Mouse (Mus musculus) liver, embryonic 11.5 days (tissue): ENCODE results near the gene Tnik. TPM values are rescaled to one million over a fixed set of nuclear protein-coding genes. Genes with fewer than 3 reads are reported as not detected.

ENCODE experiments used
- ATAC-seq: fragments of 200-750 bp; cut with Nextera tagmentation; replicated peaks from 2 replicates; pipeline ENCODE4 v1.8.0; 2017; ENCODE audit warnings: moderate number of reproducible peaks, mild to moderate bottlenecking, moderate TSS enrichment, moderate library complexity; ENCODE audit not compliant: low FRiP score
- DNase-seq: peaks from one replicate; pipeline ENCODE4 v3.0.0-alpha.2; 2017; ENCODE audit warnings: low spot score
- H3K27ac ChIP-seq: fragments of 300-500 bp; sonication (generic); 2 replicates; pipeline ENCODE4 v1.5.1; 2014; ENCODE audit warnings: mild to moderate bottlenecking, low read depth, low read length, control low read depth
- H3K27me3 ChIP-seq: fragments of 300-500 bp; sonication (generic); replicated peaks from 2 replicates; pipeline ENCODE4 v1.6.1; 2014; ENCODE audit warnings: low read length, mixed read lengths; ENCODE audit not compliant: control insufficient read depth, insufficient read depth
- H3K36me3 ChIP-seq: fragments of 300-500 bp; sonication (generic); 2 replicates; pipeline ENCODE4 v1.6.1; 2014; ENCODE audit warnings: mild to moderate bottlenecking, low read length, moderate library complexity, mixed read lengths; ENCODE audit not compliant: control insufficient read depth, insufficient read depth
- H3K4me1 ChIP-seq: fragments of 300-500 bp; sonication (generic); replicated peaks from 2 replicates; pipeline ENCODE4 v1.6.1; 2014; ENCODE audit warnings: low read length, mixed read lengths; ENCODE audit not compliant: control insufficient read depth, insufficient read depth
- H3K4me2 ChIP-seq: fragments of 300-500 bp; sonication (generic); 2 replicates; pipeline ENCODE4 v1.6.1; 2014; ENCODE audit warnings: mild to moderate bottlenecking, control low read depth, moderate library complexity
- H3K4me3 ChIP-seq: fragments of 300-500 bp; sonication (generic); 2 replicates; pipeline ENCODE4 v1.5.1; 2014; ENCODE audit warnings: low read depth, low read length, control low read depth
- H3K9ac ChIP-seq: fragments of 300-500 bp; sonication (generic); 2 replicates; pipeline ENCODE4 v1.6.1; 2014; ENCODE audit warnings: low read depth, low read length, control low read depth
- H3K9me3 ChIP-seq: fragments of 300-500 bp; sonication (generic); 2 replicates; pipeline ENCODE4 v1.6.1; 2016; ENCODE audit warnings: low read length, inconsistent platforms, mixed read lengths; ENCODE audit not compliant: control insufficient read depth
- WGBS: fragments of 180-500 bp; shearing (Covaris S2); extraction: QIAGEN DNeasy Blood & Tissue Kit; methylation state at CpG from one replicate; pipeline ENCODE4 v1.1.7; 2014; 5-methylcytosine and 5-hydroxymethylcytosine counted together
- polyA plus RNA-seq: library from polyadenylated mRNA; unstranded; fragments of >200 nt; fragmentation: Nextera tagmentation; extraction: Ambion mirVana; gene quantifications from 2 replicates; pipeline ENCODE4 v1.2.1, GENCODE M21; 2014

The Tnik gene
- polyA plus RNA-seq, 1 experiment from 2014 or later = 11.8 TPM

DNA sequence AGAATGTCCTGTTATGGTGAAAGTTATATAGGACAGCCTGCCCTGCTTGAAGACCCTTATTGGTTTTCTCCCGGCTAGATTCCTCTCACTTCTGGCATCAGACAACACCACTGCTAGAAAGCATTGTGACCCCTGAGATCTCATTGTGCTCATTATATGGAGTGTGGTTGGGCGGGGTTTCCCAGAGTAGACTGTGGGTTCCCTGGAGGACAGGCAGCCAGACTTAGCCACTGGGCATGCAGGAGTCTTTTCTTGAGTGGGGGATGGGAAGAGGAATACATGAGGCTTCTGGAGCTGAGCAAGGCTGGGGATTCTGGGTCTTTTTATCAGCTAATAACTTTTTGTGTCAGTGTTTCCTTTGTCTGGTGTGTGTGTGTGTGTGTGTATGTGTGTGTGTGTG lies 153.0 kb downstream of the Tnik start:
- DNase-seq = no peak
- no peaks in the 10 kb centered on the region for H3K36me3 ChIP-seq
- H3K9ac ChIP-seq = no peak overlapping the region
- no peak overlapping the region for H3K27ac ChIP-seq
- 68% methylated on average over 2 of the region's 2 CpGs for WGBS
- 0 out of 2 replicates have a peak, but pooled peaks cover 3% of the 10 kb centered on the region for H3K4me1 ChIP-seq
- no peaks in the 10 kb centered on the region for H3K9me3 ChIP-seq
- H3K27me3 ChIP-seq = no peaks in the 10 kb centered on the region
- no peak for ATAC-seq
- no peak overlapping the region for H3K4me3 ChIP-seq
- H3K4me2 ChIP-seq = no peak overlapping the region

DNA sequence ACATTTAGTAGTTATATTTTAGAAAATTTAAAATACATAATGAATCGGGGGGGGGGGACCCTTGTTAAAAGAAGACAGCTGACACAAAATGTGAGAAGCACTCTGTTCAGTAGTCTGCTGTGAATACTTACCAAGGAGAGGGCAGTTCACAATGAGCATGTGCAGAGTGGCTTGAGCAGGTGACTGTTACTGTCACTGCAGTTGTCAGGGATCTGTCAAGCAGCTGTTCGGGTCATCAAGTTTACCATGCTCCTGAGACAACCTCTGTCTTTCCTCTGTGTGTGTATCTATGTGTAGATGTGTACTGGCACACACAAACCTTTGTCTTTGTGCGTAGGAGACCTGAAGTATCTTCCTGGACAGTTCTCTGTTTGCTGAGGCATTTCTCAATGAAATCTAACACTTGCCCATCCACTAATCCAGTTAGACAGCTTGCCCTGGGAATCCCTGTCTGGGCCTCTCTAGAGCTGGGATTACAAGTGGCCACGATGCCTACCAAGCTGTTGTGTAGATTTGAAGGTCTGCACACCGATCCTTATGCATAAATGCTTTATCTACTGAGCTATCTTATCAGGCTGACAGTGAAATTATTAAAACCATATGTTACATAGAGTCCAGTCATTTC lies 154.2 kb downstream of the Tnik start:
- H3K4me2 ChIP-seq = no peak overlapping the region
- WGBS = 78% methylated on average over 5 of the region's 5 CpGs
- no peaks in the 10 kb centered on the region for H3K36me3 ChIP-seq
- H3K27ac ChIP-seq = no peak overlapping the region
- ATAC-seq = no peak
- no peaks in the 10 kb centered on the region for H3K27me3 ChIP-seq
- no peak overlapping the region for H3K4me3 ChIP-seq
- no peaks in the 10 kb centered on the region for H3K9me3 ChIP-seq
- no peak overlapping the region for H3K9ac ChIP-seq
- DNase-seq = no peak
- H3K4me1 ChIP-seq = 0 out of 2 replicates have a peak, but pooled peaks cover 3% of the 10 kb centered on the region

DNA sequence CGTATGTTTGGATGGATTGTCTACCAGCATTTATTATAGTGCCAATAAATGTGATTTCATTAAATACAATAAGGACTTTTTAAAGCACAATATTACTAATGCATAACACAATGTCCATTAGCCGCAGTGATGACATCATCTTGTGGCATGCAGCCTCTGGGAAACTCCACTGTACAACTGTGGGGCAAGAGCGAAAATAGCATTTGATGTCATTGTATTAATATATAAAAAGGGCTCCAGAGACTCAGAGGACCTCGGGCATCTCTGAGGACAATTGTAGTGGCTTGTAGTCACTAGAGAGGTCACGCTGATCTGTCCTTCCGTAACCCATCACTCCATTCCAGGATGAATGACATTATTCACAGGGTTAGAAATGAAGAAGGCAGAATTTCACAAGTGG lies 157.2 kb downstream of the Tnik start:
- no peak for DNase-seq
- Histone ChIP-seq H3K9ac (no peak overlapping the region), H3K4me3 (no peak overlapping the region), H3K27ac (no peak overlapping the region), H3K4me1 (0 out of 2 replicates have a peak, but pooled peaks cover 3% of the 10 kb centered on the region), H3K9me3 (no peaks in the 10 kb centered on the region), H3K27me3 (no peaks in the 10 kb centered on the region), H3K36me3 (no peaks in the 10 kb centered on the region), H3K4me2 (no peak overlapping the region)
- no peak for ATAC-seq
- WGBS = 85% methylated on average over 6 of the region's 6 CpGs

DNA sequence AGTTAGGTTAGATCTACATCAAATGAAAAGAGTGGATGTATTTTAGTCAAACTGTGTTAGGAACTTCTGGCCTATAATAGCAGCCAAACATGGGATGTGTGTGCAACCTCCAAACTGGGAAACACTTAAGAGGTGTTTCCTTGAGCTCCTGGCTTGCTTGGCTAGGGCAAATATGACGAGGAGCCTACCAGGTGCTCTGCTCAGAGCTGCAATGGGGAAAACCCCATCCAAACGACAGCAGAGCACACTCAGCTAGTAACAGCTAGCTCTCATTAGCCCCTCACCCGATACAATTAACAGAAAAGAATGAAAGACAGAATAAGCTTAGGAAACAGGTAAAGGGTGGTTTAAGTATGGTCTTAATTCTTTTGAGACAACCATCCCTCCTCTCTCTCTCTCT lies 157.7 kb downstream of the Tnik start:
- no peak overlapping the region for H3K9ac ChIP-seq
- no peak overlapping the region for H3K4me2 ChIP-seq
- H3K4me1 ChIP-seq = 0 out of 2 replicates have a peak, but pooled peaks cover 3% of the 10 kb centered on the region
- ATAC-seq (no peak), DNase-seq (no peak)
- H3K27ac ChIP-seq = no peak overlapping the region
- H3K36me3 ChIP-seq = no peaks in the 10 kb centered on the region
- H3K27me3 ChIP-seq = no peaks in the 10 kb centered on the region
- 60% methylated on average over 3 of the region's 3 CpGs for WGBS
- no peak overlapping the region for H3K4me3 ChIP-seq
- no peaks in the 10 kb centered on the region for H3K9me3 ChIP-seq

DNA sequence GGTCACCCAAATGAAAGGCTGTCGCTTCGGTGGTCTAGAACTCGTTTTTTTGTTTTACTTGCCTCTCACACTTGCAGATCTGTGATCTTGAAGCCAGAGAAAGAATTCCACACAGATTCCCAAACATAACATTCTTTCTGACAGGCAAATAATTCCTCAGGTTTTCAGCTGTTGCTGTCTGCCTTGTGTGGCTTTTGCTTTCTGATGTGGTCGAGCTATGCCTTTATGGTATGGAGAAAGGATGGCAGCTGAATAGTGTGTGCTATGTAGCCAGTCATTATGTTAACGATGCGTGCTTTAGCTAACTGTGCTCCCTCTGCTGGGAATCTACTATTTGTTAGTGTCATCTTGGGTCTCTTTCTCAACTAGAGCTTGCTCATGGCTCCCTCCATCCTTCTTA lies 158.8 kb downstream of the Tnik start:
- WGBS = 78% methylated on average over 6 of the region's 6 CpGs
- Histone ChIP-seq H3K4me2 (no peak overlapping the region), H3K9me3 (no peaks in the 10 kb centered on the region), H3K36me3 (no peaks in the 10 kb centered on the region), H3K9ac (no peak overlapping the region), H3K4me1 (no peaks in the 10 kb centered on the region), H3K4me3 (no peak overlapping the region), H3K27ac (no peak overlapping the region), H3K27me3 (no peaks in the 10 kb centered on the region)
- ATAC-seq = no peak
- DNase-seq = no peak

DNA sequence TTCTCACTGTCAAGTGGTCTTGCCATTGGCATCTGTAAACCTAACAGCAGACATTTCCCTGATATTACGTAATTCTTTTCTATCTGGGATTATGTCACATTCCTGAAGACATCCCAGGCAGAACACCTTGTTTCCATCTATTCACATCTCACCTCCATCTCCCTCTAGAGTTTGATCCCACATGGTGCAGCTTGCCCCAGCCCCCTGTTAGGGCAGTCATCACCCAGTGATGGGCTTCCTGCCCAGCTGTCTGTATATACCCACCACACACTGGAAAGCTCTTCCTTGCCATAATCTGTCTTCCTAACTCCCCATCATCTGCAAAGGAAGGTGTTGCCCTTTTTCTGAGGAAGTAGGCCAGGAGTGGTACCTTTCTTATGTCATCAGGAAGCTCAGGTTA lies 159.2 kb downstream of the Tnik start:
- Histone ChIP-seq H3K27me3 (no peaks in the 10 kb centered on the region), H3K4me2 (no peak overlapping the region), H3K27ac (no peak overlapping the region), H3K9me3 (no peaks in the 10 kb centered on the region), H3K4me1 (no peaks in the 10 kb centered on the region), H3K36me3 (no peaks in the 10 kb centered on the region), H3K9ac (no peak overlapping the region), H3K4me3 (no peak overlapping the region)
- ATAC-seq (no peak), DNase-seq (no peak)
- WGBS = 93% methylated on average over 1 of the region's 1 CpGs

DNA sequence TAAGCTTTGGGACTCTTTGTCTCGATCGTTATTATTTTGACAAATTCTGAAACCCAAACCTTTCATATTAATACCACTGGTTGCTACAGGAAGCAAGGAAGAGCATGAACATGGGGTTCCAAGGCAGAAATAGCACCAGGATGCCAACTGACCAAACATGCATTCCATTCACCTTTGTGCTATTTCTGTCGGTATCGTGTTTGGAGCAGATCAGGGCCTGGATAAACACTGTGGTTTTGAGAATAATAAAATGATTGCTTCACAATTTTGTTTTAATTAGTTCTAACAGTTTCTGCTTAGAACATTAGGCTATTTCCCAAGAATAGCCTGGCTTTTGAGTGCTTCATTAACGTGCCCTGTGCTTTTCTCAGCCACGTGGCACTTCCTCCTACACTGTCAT lies 162.9 kb downstream of the Tnik start:
- Histone ChIP-seq H3K4me1 (no peaks in the 10 kb centered on the region), H3K4me2 (no peak overlapping the region), H3K9ac (no peak overlapping the region), H3K27ac (no peak overlapping the region), H3K36me3 (no peaks in the 10 kb centered on the region), H3K27me3 (no peaks in the 10 kb centered on the region), H3K4me3 (no peak overlapping the region), H3K9me3 (no peaks in the 10 kb centered on the region)
- DNase-seq (no peak), ATAC-seq (no peak)
- WGBS = 85% methylated on average over 6 of the region's 6 CpGs

DNA sequence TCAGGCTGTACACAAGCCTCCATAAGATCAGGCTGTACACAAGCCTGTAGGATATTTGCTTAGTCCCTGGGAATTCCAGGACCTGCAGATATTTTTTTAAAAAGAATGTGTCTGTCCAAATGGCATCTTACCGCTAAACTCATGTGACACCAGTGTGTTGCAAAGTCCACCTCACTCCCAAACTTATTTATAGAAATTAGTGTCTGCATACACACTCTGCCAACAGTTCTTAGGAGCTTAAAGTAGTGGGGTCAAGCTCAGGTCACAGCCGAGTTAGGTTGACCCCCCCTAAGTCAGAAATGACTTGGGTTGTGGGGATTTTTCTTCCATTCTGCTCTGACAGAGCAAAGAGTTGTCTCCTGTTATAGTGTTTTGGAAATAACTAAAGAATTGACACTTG lies 168.4 kb downstream of the Tnik start:
- Histone ChIP-seq H3K9ac (no peak overlapping the region), H3K4me3 (no peak overlapping the region), H3K9me3 (no peaks in the 10 kb centered on the region), H3K27ac (no peak overlapping the region), H3K36me3 (no peaks in the 10 kb centered on the region), H3K4me2 (no peak overlapping the region), H3K4me1 (no peaks in the 10 kb centered on the region), H3K27me3 (no peaks in the 10 kb centered on the region)
- 90% methylated on average over 2 of the region's 2 CpGs for WGBS
- DNase-seq = no peak
- no peak for ATAC-seq

DNA sequence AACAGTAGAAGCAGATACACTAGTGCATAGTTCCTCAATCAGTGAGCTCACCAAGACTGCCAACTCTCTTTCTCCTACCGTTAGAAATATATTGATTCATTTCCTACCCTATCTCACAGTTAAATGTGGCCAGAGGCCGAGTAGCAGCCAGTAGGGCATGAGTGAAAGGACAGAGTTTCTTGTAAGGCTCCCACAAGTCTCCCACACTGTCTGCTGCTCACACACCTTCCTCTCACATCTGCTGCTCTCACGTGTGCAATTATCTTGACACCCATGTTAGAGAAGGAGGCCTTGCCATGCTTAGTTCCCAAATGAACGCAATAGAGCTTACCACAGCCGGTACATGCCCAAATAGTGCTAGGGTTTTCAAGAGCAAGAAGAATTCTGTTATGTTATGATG lies 169.3 kb downstream of the Tnik start:
- no peaks in the 10 kb centered on the region for H3K9me3 ChIP-seq
- no peak overlapping the region for H3K4me3 ChIP-seq
- no peaks in the 10 kb centered on the region for H3K36me3 ChIP-seq
- no peak overlapping the region for H3K27ac ChIP-seq
- no peak overlapping the region for H3K9ac ChIP-seq
- H3K27me3 ChIP-seq = no peaks in the 10 kb centered on the region
- no peak for ATAC-seq
- no peak for DNase-seq
- no peak overlapping the region for H3K4me2 ChIP-seq
- H3K4me1 ChIP-seq = no peaks in the 10 kb centered on the region
- 78% methylated on average over 5 of the region's 5 CpGs for WGBS
